Mouse (Mus musculus): Measurements from ENCODE around the gene Ccer2.

GRCm38 (mm10) chr7:28788307-28789195 is 32.6 kb downstream of the Ccer2 start, which contains the start of gene Rinl:
- TF ChIP-seq CTCF (conservative IDR thresholded peaks at IDR 0.05; ENCODE audit: insufficient read depth, insufficient read length, low read depth, low read length) (no peak), POLR2A (IDR thresholded peaks at IDR 0.05; ENCODE audit: low read depth, low read length) (no peak)
